Mouse (Mus musculus): ENCODE data around the gene Il13. TPM values are rescaled to one million over a fixed set of nuclear protein-coding genes. Genes with fewer than 3 reads are reported as not detected.
A peak's percentile ranks its signal among the peaks of the same experiment; 100 is the strongest.

The Il13 gene
- total RNA-seq, 4 experiments from 2014 or later, result not detected

DNA sequence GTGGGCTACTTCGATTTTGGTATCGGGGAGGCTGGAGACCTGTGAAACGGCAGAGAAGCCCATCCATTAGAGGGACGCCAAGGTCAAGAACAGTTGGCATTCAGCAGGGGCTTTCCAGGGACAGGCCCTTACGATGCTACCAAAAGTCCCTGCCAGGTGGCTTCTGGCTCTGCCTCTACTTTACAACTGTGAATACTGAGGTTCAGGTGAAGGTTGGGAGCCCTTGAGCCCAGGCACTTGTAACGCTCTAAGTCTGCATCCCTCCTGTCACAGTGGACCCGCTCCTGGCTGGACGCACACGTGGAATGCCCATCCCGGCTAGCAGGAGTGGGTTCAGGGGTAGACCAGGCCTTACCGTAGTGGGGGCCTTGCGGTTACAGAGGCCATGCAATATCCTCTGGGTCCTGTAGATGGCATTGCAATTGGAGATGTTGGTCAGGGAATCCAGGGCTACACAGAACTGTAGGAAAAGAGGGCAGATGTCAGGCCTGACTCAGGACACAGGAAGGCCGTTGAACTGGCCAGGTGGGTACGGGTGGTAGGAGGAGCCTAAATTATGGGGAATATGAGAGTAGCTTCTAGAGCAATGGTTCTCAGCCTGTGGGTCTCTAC lies 2.3 kb downstream of the Il13 start:
- no peak for DNase-seq (ENCODE audit: low spot score)

DNA sequence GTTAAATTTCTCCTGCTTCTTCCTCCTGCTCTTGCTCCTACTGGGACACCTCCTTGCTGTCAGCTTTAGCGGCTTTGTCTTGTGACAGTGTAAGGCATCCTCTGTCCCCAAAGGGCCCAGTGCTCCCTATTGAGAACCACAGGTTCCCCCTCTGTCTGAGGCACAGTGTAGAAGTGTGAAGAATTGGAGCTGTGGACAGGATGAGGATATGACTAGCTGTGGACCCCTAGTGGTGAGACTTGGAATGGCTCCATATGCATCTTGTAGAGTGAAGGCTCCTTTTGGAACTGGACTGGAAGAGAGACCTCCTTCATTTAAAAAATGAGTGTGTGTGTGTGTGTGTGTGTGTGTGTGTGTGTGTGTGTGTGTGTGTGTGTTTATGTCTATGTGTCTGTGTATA lies 6.6 kb downstream of the Il13 start:
- DNase-seq (ENCODE audit: low spot score), result peak; percentile 68

GRCm38 (mm10) chr11:53626802-53627373 lies 7.6 kb downstream of the Il13 start:
- DNase-seq (ENCODE audit: low spot score), result no peak

- DNase-seq (ENCODE audit: low spot score), result no peak
These were observed 10.4 kb downstream of the Il13 start for GRCm38 (mm10) chr11:53624124-53624523.

GRCm38 (mm10) chr11:53623573-53623972 lies 10.9 kb downstream of the Il13 start:
- DNase-seq (ENCODE audit: low spot score), result no peak

- DNase-seq (ENCODE audit: low spot score), result no peak
These were observed 12.1 kb downstream of the Il13 start for GRCm38 (mm10) chr11:53622440-53622806.

DNA sequence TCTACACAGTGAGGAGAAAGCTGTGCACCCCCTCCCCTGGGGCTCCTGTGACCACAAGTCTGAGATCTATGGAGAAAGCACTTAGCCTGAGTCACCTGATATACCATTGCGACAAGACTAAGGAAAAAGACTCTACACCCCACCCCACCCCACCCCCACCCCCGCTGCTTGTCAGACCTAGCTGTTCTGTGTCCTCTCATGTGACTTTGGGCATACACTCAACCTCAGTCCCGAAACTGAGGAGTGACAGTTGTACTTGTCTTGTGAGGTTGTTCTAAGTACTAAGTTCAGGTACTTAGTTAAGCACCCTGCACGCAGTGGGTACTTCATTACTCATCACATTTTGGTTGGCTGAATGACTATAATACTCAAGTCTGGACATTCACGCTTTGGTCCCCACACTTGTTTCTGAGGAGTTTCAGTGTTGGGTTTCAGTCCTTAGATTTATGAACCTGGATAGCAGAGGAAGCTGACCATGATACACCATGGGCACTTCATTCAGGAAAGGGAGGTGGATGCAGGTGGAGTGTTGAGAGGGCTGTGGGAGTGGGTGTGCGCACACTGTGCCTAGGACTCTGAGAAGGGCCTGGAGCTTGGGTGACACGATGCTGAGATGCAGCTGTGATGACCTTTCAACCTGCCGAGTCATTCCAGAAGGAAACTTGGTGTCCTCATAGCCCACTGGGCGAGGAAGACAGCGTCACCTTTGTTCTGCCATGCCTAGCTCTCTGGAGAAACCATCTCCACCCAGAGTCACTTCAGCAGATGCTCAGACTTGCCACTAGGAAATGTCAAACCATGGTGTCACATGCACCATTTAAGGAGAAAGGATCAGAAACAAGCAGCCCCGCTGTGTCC lies 12.7 kb downstream of the Il13 start:
- no peak for DNase-seq (ENCODE audit: low spot score)

- no peak for DNase-seq (ENCODE audit: low spot score)
These were observed 14.4 kb downstream of the Il13 start for GRCm38 (mm10) chr11:53620094-53620493.

DNA sequence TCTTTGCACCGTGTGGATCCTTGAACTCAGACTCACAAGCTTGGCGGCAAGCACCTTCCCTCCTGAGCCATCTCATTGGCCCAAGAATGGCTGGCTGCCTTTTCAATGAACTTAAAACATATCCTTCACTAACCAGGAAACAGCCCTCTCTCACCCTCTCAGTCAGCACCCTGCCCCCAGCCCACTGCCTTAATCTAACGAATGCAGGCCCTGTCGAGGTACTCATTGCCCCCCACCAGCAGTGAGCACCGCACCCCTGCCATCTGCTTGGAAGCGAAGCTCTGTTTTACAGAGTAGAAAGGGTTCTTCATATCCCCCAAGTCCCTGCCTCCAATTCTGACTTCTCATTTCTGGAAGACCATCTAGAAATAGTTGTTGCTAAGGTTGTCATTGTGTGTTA lies 15.1 kb downstream of the Il13 start:
- DNase-seq (ENCODE audit: low spot score), result no peak

DNA sequence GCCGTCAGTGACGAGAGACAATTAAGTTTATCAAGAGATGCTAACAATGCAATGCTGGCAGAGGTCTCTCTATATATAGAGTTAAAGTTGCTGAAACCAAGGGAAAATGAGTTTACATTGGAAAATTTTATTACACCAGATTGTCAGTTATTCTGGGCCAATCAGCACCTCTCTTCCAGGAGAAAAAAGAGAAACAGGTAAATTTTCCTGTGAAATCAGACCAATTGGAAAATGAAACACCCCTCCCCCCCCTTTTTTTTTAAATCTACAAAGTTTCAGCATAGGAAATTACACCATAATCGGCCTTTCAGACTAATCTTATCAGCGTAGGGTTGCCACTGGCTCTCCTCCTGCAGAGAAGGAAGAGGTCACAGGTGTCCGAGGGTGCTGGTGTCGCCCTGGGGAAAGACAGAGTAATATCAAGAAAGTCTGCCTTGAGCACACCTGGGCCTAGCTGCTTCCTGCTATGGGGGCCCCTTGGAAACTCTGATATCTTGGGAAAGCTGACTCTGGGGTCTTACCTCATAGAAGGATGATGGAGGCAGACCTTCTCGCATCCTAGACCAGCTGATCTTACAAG lies 15.8 kb downstream of the Il13 start, which contains the start of gene Il4:
Gene Il4, minus strand, starts transcription at position 51 of the 580 bp plus-strand sequence.
- no peak for DNase-seq (ENCODE audit: low spot score)

- no peak for DNase-seq (ENCODE audit: low spot score)
These were observed 16.9 kb downstream of the Il13 start for GRCm38 (mm10) chr11:53617562-53618109.

GRCm38 (mm10) chr11:53616748-53617558 lies 17.5 kb downstream of the Il13 start:
- DNase-seq (ENCODE audit: low spot score), result no peak

DNA sequence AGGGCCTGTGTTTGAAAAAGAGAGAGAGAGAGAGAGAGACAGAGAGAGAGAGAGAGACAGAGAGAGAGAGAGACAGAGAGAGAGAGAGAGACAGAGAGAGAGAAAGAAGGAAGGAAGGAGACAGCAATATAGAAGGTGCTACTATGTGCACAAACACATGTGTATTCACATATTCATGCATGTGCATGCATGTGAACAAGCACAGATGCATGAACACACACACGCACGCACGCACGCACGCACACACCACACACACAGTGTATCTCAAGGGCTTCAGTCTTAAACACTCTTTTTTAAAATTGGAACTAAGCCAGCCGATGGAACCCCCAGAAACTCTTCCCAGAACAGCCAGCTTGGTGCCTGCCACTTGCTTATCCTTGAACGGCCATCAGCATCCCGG lies 18.9 kb downstream of the Il13 start:
- no peak for DNase-seq (ENCODE audit: low spot score)

GRCm38 (mm10) chr11:53615172-53615571 lies 19.3 kb downstream of the Il13 start:
- DNase-seq (ENCODE audit: low spot score), result no peak

DNA sequence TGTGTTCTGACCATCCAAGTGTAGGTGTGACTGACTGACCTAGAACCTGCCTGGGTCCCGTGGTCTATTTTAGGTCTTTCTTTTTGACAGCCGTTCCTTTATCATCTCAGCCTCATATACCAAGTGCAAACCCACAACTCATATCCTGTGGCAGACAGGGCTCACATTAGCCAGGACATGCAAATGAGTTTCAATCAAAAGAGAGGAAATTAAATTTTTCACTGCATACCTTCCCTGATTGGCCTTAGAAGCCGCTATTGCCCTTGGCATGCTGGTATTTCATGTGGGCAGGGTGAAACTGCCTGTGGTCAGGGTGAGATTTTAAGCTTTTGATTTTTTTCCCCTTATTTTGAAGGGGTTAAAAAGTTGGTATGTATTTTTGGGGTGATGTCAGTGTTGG lies 24.8 kb downstream of the Il13 start:
- no peak for DNase-seq (ENCODE audit: low spot score)

DNA sequence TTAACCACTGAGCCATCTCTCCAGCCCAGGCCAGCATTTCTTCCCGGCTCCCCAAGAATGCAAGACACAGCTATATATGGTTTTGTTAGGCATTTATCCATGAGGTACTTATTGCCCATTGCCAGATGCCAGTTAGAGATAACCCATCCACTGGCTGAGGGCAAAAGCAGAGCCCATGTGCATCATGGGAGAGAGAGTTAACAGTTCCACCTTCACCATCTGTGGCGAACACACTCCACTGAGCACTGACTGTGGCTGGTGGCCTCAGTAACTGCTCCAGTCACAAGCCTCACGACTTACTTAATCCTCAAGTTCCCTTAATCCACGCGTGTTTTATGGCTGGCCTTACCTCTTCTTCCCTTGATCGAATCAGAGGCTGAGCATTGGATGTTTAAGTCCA lies 25.3 kb downstream of the Il13 start:
- no peak for DNase-seq (ENCODE audit: low spot score)

GRCm38 (mm10) chr11:53605609-53606008 lies 28.9 kb downstream of the Il13 start:
- DNase-seq (ENCODE audit: low spot score), result no peak

DNA sequence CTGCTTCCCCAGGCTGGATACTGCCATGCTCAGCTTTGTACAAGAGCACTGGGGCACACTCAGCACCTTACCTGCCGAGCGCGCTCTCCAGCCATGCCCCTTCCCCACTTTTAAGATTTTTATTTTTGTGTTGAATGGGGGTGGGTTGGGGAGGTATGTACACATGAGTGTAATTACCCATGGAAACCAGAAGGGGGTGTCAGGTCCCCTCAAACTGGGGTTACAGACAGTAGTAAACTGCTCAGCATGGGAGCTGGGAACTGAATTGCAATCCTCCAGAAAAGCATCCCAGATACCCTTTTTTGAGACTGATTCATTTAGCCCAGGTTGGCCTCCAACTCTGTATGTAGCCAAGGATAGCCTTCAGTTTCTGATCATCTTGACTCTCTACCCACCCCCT lies 29.5 kb downstream of the Il13 start:
- DNase-seq (ENCODE audit: low spot score), result no peak

DNA sequence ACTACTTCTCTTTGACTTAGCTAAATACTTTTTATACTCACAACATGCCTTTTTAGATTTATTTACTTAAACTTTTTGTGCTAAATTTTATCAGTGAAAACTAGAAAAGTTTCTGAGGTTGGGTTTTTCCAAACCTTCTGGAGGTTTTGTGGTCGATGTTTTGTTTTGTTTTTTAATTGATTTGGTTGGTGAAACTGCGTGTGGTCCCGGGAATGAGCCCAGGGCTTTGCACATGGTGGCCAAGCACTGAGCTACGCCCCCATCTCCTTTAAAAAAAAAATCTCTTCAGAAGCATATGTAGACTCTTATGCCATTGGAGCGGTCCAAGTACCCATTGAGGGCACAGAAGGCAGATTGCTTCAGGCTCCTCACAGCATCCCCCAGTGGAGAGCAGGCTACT lies 43.4 kb downstream of the Il13 start:
- no peak for DNase-seq (ENCODE audit: low spot score)

- DNase-seq (ENCODE audit: low spot score), result no peak
These were observed 44.1 kb downstream of the Il13 start for GRCm38 (mm10) chr11:53590368-53590768.

DNA sequence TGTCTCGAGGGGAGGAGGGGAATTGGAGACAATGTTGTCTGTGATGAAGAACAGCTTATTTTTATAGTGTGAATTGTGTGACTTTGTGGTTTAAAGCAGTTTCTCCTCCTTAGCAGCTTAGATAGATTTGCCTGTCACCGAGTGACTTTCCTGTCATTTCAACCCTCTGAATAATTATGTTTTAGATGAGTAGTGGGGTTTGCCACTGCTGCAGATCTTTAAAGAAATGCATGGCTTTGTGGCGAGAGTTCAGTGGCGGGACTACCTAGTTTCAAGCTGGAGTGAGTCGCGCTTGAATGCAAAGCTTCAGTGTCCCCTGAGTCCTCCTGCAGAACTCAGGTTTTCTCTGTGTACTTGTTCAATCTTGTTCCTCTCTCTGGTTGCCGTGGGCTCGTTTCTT lies 46.2 kb downstream of the Il13 start:
- no peak for DNase-seq (ENCODE audit: low spot score)
